Mouse (Mus musculus) megakaryocyte, embryonic 14.5 days (primary cell): ENCODE measurements around the gene Chst13.

ENCODE experiments used
- FLI1 ChIP-seq: IDR thresholded peaks from 2 replicates; pipeline ENCODE4 v1.6.1; 2012; ENCODE audit warnings: low read length, inconsistent platforms, mixed read lengths
- GATA1 ChIP-seq: IDR thresholded peaks from 3 replicates; pipeline ENCODE4 v1.6.1; 2012; ENCODE audit warnings: mixed read lengths, low read length, inconsistent platforms, borderline replicate concordance

DNA sequence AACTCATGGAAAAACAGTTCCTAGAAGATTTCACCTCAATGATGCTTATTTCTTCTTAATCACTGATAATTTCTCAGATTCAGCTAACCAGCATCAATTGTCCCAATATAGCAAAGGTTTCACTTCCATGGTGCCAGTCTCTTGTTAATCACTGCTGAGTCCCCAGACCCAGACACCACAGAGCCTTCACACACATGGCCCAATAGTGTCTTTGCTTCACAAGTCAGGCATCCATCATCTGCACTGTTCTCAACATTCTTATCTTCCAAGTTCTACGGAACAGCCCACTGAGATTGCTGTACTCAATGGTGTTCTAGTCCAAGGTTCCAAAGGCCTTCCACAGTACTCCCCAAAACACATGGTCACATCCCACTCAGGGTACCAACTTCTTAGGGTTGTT is 24.1 kb downstream of the Chst13 start, which contains the start of gene BC048671:
- no peak for TF ChIP-seq GATA1
- TF ChIP-seq FLI1 = no peak
